18 mouse cellular contexts compared by ENCODE assay signal in genomic region chr8:100104412-100105365, GRCm38 (mm10).
DNase-seq lines count a peak whose midpoint lies in the region; ATAC-seq and TF ChIP-seq lines count a peak whose summit lies in the region.
"Had no signal": no experiment of that assay in that cellular context is flagged by ENCODE, and none has a peak within 500 bp of the region (broad histone marks: within the 10 kb centered on the region; RNA-seq: fewer than 3 reads in every experiment).

No protein-coding gene starts in this region.

- no peak for ATAC-seq in forebrain, postnatal 0 days
- 0 out of 2 replicates have a peak, but pooled peaks have one; percentile 36 for ATAC-seq in lung, embryonic 16.5 days (ENCODE audit: low read depth)
- no peak for ATAC-seq in lung, postnatal 0 days
- peak; percentile 74 for ATAC-seq in neural tube, embryonic 11.5 days (ENCODE audit: insufficient read depth, low FRiP score, low TSS enrichment)
- ATAC-seq: intestine, embryonic 16.5 days; liver, embryonic 12.5 days; Patski had no signal

- H3K4me1 ChIP-seq in forebrain, embryonic 10.5 days = peaks cover 8% of the 10 kb centered on the region
- no peaks in the 10 kb centered on the region for H3K4me1 ChIP-seq in forebrain, postnatal 0 days (ENCODE audit: insufficient read depth)
- H3K4me1 ChIP-seq in lung, embryonic 16.5 days (replicated peaks; ENCODE audit: control insufficient read depth, insufficient read depth, low read length) = no peaks in the 10 kb centered on the region
- H3K4me1 ChIP-seq in lung, postnatal 0 days (ENCODE audit: insufficient read depth, low read depth, low read length) = no peaks in the 10 kb centered on the region
- H3K4me1 ChIP-seq in neural tube, embryonic 11.5 days (ENCODE audit: control insufficient read depth, insufficient read depth, low read length) = no peaks in the 10 kb centered on the region
- H3K4me1 ChIP-seq: liver, embryonic 12.5 days; megakaryocyte, embryonic 14.5 days had no signal

- 44% methylated on average over 11 of the region's 11 CpGs for WGBS in forebrain, embryonic 10.5 days
- WGBS in forebrain, postnatal 0 days = 50% methylated on average over 11 of the region's 11 CpGs
- 49% methylated on average over 11 of the region's 11 CpGs for WGBS in lung, embryonic 16.5 days
- WGBS in lung, postnatal 0 days = 52% methylated on average over 11 of the region's 11 CpGs
- WGBS in neural tube, embryonic 11.5 days = 44% methylated on average over 11 of the region's 11 CpGs

- H3K4me2 ChIP-seq in forebrain, postnatal 0 days (ENCODE audit: low read depth) = no peak overlapping the region
- H3K4me2 ChIP-seq in lung, embryonic 16.5 days (ENCODE audit: low read depth, low read length) = no peak overlapping the region
- no peak overlapping the region for H3K4me2 ChIP-seq in lung, postnatal 0 days (replicated peaks; ENCODE audit: low read depth, low read length)
- H3K4me2 ChIP-seq in neural tube, embryonic 11.5 days (ENCODE audit: low read depth) = no peak overlapping the region
- H3K4me2 ChIP-seq: liver, embryonic 12.5 days had no signal

- H3K9ac ChIP-seq in forebrain, postnatal 0 days = no peak overlapping the region
- no peak overlapping the region for H3K9ac ChIP-seq in lung, embryonic 16.5 days (ENCODE audit: low read length)
- H3K9ac ChIP-seq in lung, postnatal 0 days (replicated peaks; ENCODE audit: low read depth) = no peak overlapping the region
- H3K9ac ChIP-seq in neural tube, embryonic 11.5 days (ENCODE audit: low read length) = no peak overlapping the region
- H3K9ac ChIP-seq: liver, embryonic 12.5 days had no signal

- peak overlapping the region; percentile 56 for H3K27ac ChIP-seq in forebrain, embryonic 10.5 days
- H3K27ac ChIP-seq in forebrain, postnatal 0 days (ENCODE audit: low read depth, low read length) = no peak overlapping the region
- no peak overlapping the region for H3K27ac ChIP-seq in lung, embryonic 16.5 days (ENCODE audit: low read length)
- no peak overlapping the region for H3K27ac ChIP-seq in lung, postnatal 0 days (ENCODE audit: low read length)
- no peak overlapping the region for H3K27ac ChIP-seq in neural tube, embryonic 11.5 days (ENCODE audit: low read depth, low read length)
- H3K27ac ChIP-seq: left cerebral cortex, adult 2 months; liver, embryonic 12.5 days had no signal

- no peak for TF ChIP-seq CTCF in forebrain, postnatal 0 days (IDR thresholded peaks at IDR 0.05; ENCODE audit: low read depth)
- no peak for TF ChIP-seq CTCF in lung, postnatal 0 days (IDR thresholded peaks at IDR 0.05)

- peak; percentile 53 for DNase-seq in forebrain, embryonic 10.5 days (ENCODE audit: extremely low spot score, low spot score)
- DNase-seq in forebrain, postnatal 0 days = no peak
- DNase-seq in lung, postnatal 0 days (ENCODE audit: low spot score) = no peak
- DNase-seq in embryo, embryonic 11 days = peak; percentile 50
- peak; percentile 52 for DNase-seq in neural tube, embryonic 11.5 days (ENCODE audit: low spot score)
- DNase-seq in heart, postnatal 10 days = no peak
- DNase-seq in adrenal gland, adult 8-10 months = no peak
- DNase-seq: cerebellum, adult 9-11 months; kidney, postnatal 14 days; right cerebral cortex, postnatal 25 days; thymus, postnatal 14 days had no signal

- H3K27me3 ChIP-seq in forebrain, embryonic 10.5 days (ENCODE audit: poor library complexity, severe bottlenecking) = no peaks in the 10 kb centered on the region
- H3K27me3 ChIP-seq in forebrain, postnatal 0 days (ENCODE audit: insufficient read depth, low read length) = no peaks in the 10 kb centered on the region
- no peaks in the 10 kb centered on the region for H3K27me3 ChIP-seq in lung, embryonic 16.5 days (ENCODE audit: control insufficient read depth, insufficient read depth, low read depth, low read length)
- H3K27me3 ChIP-seq in lung, postnatal 0 days (replicated peaks; ENCODE audit: insufficient read depth, low read length) = no peaks in the 10 kb centered on the region
- no peaks in the 10 kb centered on the region for H3K27me3 ChIP-seq in neural tube, embryonic 11.5 days (ENCODE audit: control insufficient read depth, insufficient read depth, low read length)
- H3K27me3 ChIP-seq: liver, embryonic 12.5 days; megakaryocyte, embryonic 14.5 days; Patski had no signal

- H3K4me3 ChIP-seq in forebrain, embryonic 10.5 days = no peak overlapping the region
- no peak overlapping the region for H3K4me3 ChIP-seq in forebrain, postnatal 0 days (ENCODE audit: low read depth, low read length)
- H3K4me3 ChIP-seq in lung, embryonic 16.5 days (ENCODE audit: low read length) = no peak overlapping the region
- no peak overlapping the region for H3K4me3 ChIP-seq in lung, postnatal 0 days (ENCODE audit: low read depth, low read length)
- H3K4me3 ChIP-seq in neural tube, embryonic 11.5 days (ENCODE audit: low read depth, low read length) = no peak overlapping the region
- H3K4me3 ChIP-seq: erythroblast, embryonic 14.5 days; left cerebral cortex, adult 2 months; liver, embryonic 12.5 days; megakaryocyte, embryonic 14.5 days had no signal

- H3K9me3 ChIP-seq in forebrain, embryonic 10.5 days = no peaks in the 10 kb centered on the region
- H3K9me3 ChIP-seq in forebrain, postnatal 0 days (ENCODE audit: low read length) = no peaks in the 10 kb centered on the region
- no peaks in the 10 kb centered on the region; the same call in 1 of the 2 replicates for H3K9me3 ChIP-seq in lung, embryonic 16.5 days (ENCODE audit: control insufficient read depth, low read length)
- H3K9me3 ChIP-seq in lung, postnatal 0 days (ENCODE audit: low read length) = no peaks in the 10 kb centered on the region
- H3K9me3 ChIP-seq in neural tube, embryonic 11.5 days (ENCODE audit: control insufficient read depth, low read length) = no peaks in the 10 kb centered on the region
- H3K9me3 ChIP-seq: megakaryocyte, embryonic 14.5 days had no signal

- no peaks in the 10 kb centered on the region for H3K36me3 ChIP-seq in forebrain, embryonic 10.5 days (replicated peaks)
- H3K36me3 ChIP-seq in forebrain, postnatal 0 days (ENCODE audit: insufficient read depth) = no peaks in the 10 kb centered on the region
- no peaks in the 10 kb centered on the region for H3K36me3 ChIP-seq in lung, embryonic 16.5 days (ENCODE audit: control insufficient read depth, insufficient read depth, low read length)
- no peaks in the 10 kb centered on the region for H3K36me3 ChIP-seq in lung, postnatal 0 days (ENCODE audit: insufficient read depth, low read length)
- H3K36me3 ChIP-seq in neural tube, embryonic 11.5 days (ENCODE audit: control insufficient read depth, insufficient read depth, low read length) = no peaks in the 10 kb centered on the region
- H3K36me3 ChIP-seq: liver, embryonic 12.5 days had no signal

- TF ChIP-seq EP300 in lung, postnatal 0 days (IDR thresholded peaks at IDR 0.05) = no peak

- intact Hi-C loops in heart, postnatal 10 days (cut with DNase I) = no loop called here

Comparison
In these comparisons a context has a peak if more than half of its experiments do, and no peak if none do; other contexts are left out.
1. DNase-seq: peak in forebrain, embryonic 10.5 days (single experiment), embryo, embryonic 11 days (single experiment) and neural tube, embryonic 11.5 days (single experiment); none in forebrain, postnatal 0 days (single experiment), lung, postnatal 0 days (single experiment), heart, postnatal 10 days (0 of 2) and adrenal gland, adult 8-10 months (single experiment).
2. ATAC-seq: peak in lung, embryonic 16.5 days (single experiment) and neural tube, embryonic 11.5 days (single experiment); none in forebrain, postnatal 0 days (single experiment) and lung, postnatal 0 days (single experiment).